In the genomic region with DNA sequence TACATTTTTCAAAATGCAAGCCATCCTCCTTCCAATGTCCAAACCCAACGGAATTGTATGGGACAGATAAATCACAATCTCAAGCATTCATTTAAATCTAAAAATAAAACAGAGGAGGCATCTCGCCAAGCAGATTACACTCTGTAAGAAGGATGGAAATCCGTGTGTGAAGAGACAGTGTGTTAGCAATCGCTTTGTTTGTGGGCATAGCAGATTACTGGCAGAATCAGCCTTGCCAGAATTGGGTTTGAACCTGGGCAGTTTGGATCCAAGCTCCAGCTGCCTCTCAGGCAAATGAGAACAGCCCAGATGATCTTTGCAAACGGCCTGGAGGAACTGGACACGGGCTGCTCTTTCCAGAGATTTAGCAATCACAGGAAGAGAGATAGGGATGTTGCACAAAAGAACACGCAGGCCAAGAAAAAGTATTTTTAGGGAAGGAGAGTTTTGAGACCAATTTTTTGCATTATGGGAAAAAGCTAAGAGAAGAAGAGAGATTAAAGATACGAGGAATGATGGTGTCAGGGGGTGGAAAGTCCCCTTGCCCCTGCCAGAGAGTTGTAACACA, we compare ENCODE assay signal across 17 mouse cellular contexts.
DNase-seq lines count a peak whose midpoint lies in the region; ATAC-seq and TF ChIP-seq lines count a peak whose summit lies in the region.
"Had no signal": no experiment of that assay in that cellular context is flagged by ENCODE, and none has a peak within 500 bp of the region (broad histone marks: within the 10 kb centered on the region; RNA-seq: fewer than 3 reads in every experiment).

No protein-coding gene starts in this region.

- H3K4me3 ChIP-seq in lung, postnatal 0 days (ENCODE audit: low read depth, low read length) = no peak overlapping the region
- H3K4me3 ChIP-seq in embryonic facial prominence, embryonic 10.5 days = no peak overlapping the region
- no peak overlapping the region for H3K4me3 ChIP-seq in kidney, adult 2 months (ENCODE audit: insufficient read depth, low read depth, low read length)
- H3K4me3 ChIP-seq: embryonic facial prominence, embryonic 13.5 days; hindbrain, embryonic 10.5 days; kidney, embryonic 15.5 days; limb, embryonic 12.5 days; neural tube, embryonic 15.5 days had no signal

- no peaks in the 10 kb centered on the region for H3K9me3 ChIP-seq in lung, postnatal 0 days (ENCODE audit: low read length)
- no peaks in the 10 kb centered on the region for H3K9me3 ChIP-seq in embryonic facial prominence, embryonic 10.5 days
- H3K9me3 ChIP-seq: embryonic facial prominence, embryonic 13.5 days; hindbrain, embryonic 10.5 days; kidney, embryonic 15.5 days; limb, embryonic 12.5 days; neural tube, embryonic 15.5 days had no signal

- no peaks in the 10 kb centered on the region for H3K36me3 ChIP-seq in lung, postnatal 0 days (ENCODE audit: insufficient read depth, low read length)
- H3K36me3 ChIP-seq in embryonic facial prominence, embryonic 10.5 days (replicated peaks) = no peaks in the 10 kb centered on the region
- H3K36me3 ChIP-seq in kidney, adult 2 months (ENCODE audit: control insufficient read depth, insufficient read depth, low read length) = no peaks in the 10 kb centered on the region
- H3K36me3 ChIP-seq: embryonic facial prominence, embryonic 13.5 days; hindbrain, embryonic 10.5 days; kidney, embryonic 15.5 days; limb, embryonic 12.5 days; neural tube, embryonic 15.5 days had no signal

- WGBS in lung, postnatal 0 days = 57% methylated on average over 8 of the region's 8 CpGs
- 80% methylated on average over 8 of the region's 8 CpGs for WGBS in embryonic facial prominence, embryonic 10.5 days
- 68% methylated on average over 8 of the region's 8 CpGs for WGBS in kidney, adult 2 months

- peak; percentile 46; the same call in 1 of the 2 replicates for ATAC-seq in lung, postnatal 0 days
- ATAC-seq: inflammation-experienced regulatory T-cells, adult 6 months had no signal

- DNase-seq in adrenal gland, postnatal 10 days = peak; percentile 7
- DNase-seq in adrenal gland, postnatal 4 days (ENCODE audit: low spot score in 2 of 2) = no peak
- peak; percentile 16 for DNase-seq in urinary bladder, postnatal 14 days (ENCODE audit: low spot score)
- DNase-seq in urinary bladder, postnatal 4 days (ENCODE audit: low spot score in 2 of 2) = no peak
- peak; percentile 77 for DNase-seq in lung, postnatal 0 days (ENCODE audit: low spot score)
- DNase-seq in embryonic facial prominence, embryonic 10.5 days (ENCODE audit: low spot score) = no peak
- DNase-seq in kidney, adult 2 months = no peak
- DNase-seq in cerebellum, adult 18-20 months = no peak
- DNase-seq: thymus, postnatal 14 days had no signal

- H3K27me3 ChIP-seq in lung, postnatal 0 days (replicated peaks; ENCODE audit: insufficient read depth, low read length) = no peaks in the 10 kb centered on the region
- no peaks in the 10 kb centered on the region for H3K27me3 ChIP-seq in embryonic facial prominence, embryonic 10.5 days (replicated peaks; ENCODE audit: low read depth, poor library complexity, severe bottlenecking)
- H3K27me3 ChIP-seq in kidney, adult 2 months (replicated peaks; ENCODE audit: control insufficient read depth, insufficient read depth, low read length) = no peaks in the 10 kb centered on the region
- H3K27me3 ChIP-seq: CH12.LX; embryonic facial prominence, embryonic 13.5 days; kidney, embryonic 15.5 days; limb, embryonic 12.5 days; neural tube, embryonic 15.5 days had no signal

- no peak for TF ChIP-seq CTCF in lung, postnatal 0 days (IDR thresholded peaks at IDR 0.05)
- no peak for TF ChIP-seq CTCF in kidney, adult 2 months (conservative IDR thresholded peaks at IDR 0.05; ENCODE audit: insufficient read depth, insufficient read length, low read depth, low read length)

- no peak for TF ChIP-seq POLR2A in kidney, adult 2 months (IDR thresholded peaks at IDR 0.05; ENCODE audit: low read depth, low read length)

- peak; percentile 21; the same call in 1 of the 2 replicates for TF ChIP-seq EP300 in lung, postnatal 0 days (IDR thresholded peaks at IDR 0.05)

- 0 out of 2 replicates have a peak overlapping the region, but pooled peaks have one; percentile 20 for H3K27ac ChIP-seq in lung, postnatal 0 days (ENCODE audit: low read length)
- no peak overlapping the region for H3K27ac ChIP-seq in embryonic facial prominence, embryonic 10.5 days (replicated peaks)
- no peak overlapping the region for H3K27ac ChIP-seq in kidney, adult 2 months (ENCODE audit: insufficient read depth, low read depth, low read length)
- H3K27ac ChIP-seq: embryonic facial prominence, embryonic 13.5 days; hindbrain, embryonic 10.5 days; kidney, embryonic 15.5 days; limb, embryonic 12.5 days; liver, embryonic 14.5 days; neural tube, embryonic 15.5 days had no signal

- no peak overlapping the region for H3K9ac ChIP-seq in lung, postnatal 0 days (replicated peaks; ENCODE audit: low read depth)
- H3K9ac ChIP-seq: embryonic facial prominence, embryonic 13.5 days; kidney, embryonic 15.5 days; limb, embryonic 12.5 days; liver, embryonic 14.5 days; neural tube, embryonic 15.5 days had no signal

- no peaks in the 10 kb centered on the region for H3K4me1 ChIP-seq in lung, postnatal 0 days (ENCODE audit: insufficient read depth, low read depth, low read length)
- no peaks in the 10 kb centered on the region for H3K4me1 ChIP-seq in embryonic facial prominence, embryonic 10.5 days
- H3K4me1 ChIP-seq in kidney, adult 2 months (ENCODE audit: control insufficient read depth, insufficient read depth, low read length) = no peaks in the 10 kb centered on the region
- H3K4me1 ChIP-seq: embryonic facial prominence, embryonic 13.5 days; hindbrain, embryonic 10.5 days; kidney, embryonic 15.5 days; limb, embryonic 12.5 days; neural tube, embryonic 15.5 days had no signal

- H3K4me2 ChIP-seq in lung, postnatal 0 days (replicated peaks; ENCODE audit: low read depth, low read length) = no peak overlapping the region
- H3K4me2 ChIP-seq: embryonic facial prominence, embryonic 13.5 days; kidney, embryonic 15.5 days; limb, embryonic 12.5 days; neural tube, embryonic 15.5 days had no signal

Comparison
In these comparisons a context has a peak if more than half of its experiments do, and no peak if none do; other contexts are left out.
1. DNase-seq: peak in adrenal gland, postnatal 10 days (single experiment), urinary bladder, postnatal 14 days (single experiment) and lung, postnatal 0 days (single experiment); none in adrenal gland, postnatal 4 days (0 of 2), urinary bladder, postnatal 4 days (0 of 2), embryonic facial prominence, embryonic 10.5 days (single experiment), kidney, adult 2 months (single experiment) and cerebellum, adult 18-20 months (0 of 2).